In the genomic region with DNA sequence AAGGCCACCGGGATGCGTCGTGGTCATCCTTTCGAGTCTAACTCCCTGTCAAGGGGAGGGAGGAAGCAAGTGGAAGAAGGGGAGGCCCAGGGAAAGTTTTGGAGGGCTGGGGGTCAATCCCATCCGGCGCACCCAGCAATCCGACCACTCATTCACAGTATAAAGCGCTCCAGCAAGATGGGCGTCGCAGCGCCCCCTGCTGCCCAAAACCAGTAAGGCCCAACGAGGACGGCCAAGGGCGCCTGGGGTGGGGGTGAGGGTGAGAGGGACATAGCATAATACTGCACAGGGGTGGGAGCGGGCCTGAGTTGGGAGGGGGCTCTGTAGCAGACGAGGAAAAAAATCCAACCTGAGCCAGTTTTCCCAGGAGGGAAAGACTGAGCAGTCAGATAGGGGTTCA, we compare ENCODE assay signal across 7 mouse cellular contexts. TPM values are rescaled to one million over a fixed set of nuclear protein-coding genes. Genes with fewer than 3 reads are reported as not detected.
A peak's percentile ranks its signal among the peaks of the same experiment; 100 is the strongest.
DNase-seq lines count a peak whose midpoint lies in the region; ATAC-seq lines count a peak whose summit lies in the region.

No protein-coding gene starts in this region.

- H3K27ac ChIP-seq in hindbrain, embryonic 15.5 days (replicated peaks): no peak overlapping the region
- H3K27ac ChIP-seq in limb, embryonic 10.5 days: no peak overlapping the region
- H3K27ac ChIP-seq in midbrain, embryonic 11.5 days (ENCODE audit: low read depth, low read length): no peak overlapping the region

- peak overlapping the region; percentile 54 for H3K4me2 ChIP-seq in hindbrain, embryonic 15.5 days
- H3K4me2 ChIP-seq in midbrain, embryonic 11.5 days: peak overlapping the region; percentile 33

- no peak for ATAC-seq in hindbrain, embryonic 15.5 days (ENCODE audit: low FRiP score, low read depth)
- peak; percentile 27 for ATAC-seq in midbrain, embryonic 11.5 days (ENCODE audit: low FRiP score)

- peak overlapping the region; percentile 31 for H3K4me3 ChIP-seq in hindbrain, embryonic 15.5 days
- H3K4me3 ChIP-seq in limb, embryonic 10.5 days: peak overlapping the region; percentile 40
- H3K4me3 ChIP-seq in midbrain, embryonic 11.5 days (ENCODE audit: low read depth, low read length): no peak overlapping the region

- H3K27me3 ChIP-seq in hindbrain, embryonic 15.5 days: peaks cover 53% of the 10 kb centered on the region
- peaks cover 68% of the 10 kb centered on the region for H3K27me3 ChIP-seq in limb, embryonic 10.5 days (ENCODE audit: low read depth, poor library complexity, severe bottlenecking)
- H3K27me3 ChIP-seq in midbrain, embryonic 11.5 days (ENCODE audit: control insufficient read depth, insufficient read depth, low read length): peaks cover 56% of the 10 kb centered on the region

- H3K9ac ChIP-seq in hindbrain, embryonic 15.5 days: no peak overlapping the region
- H3K9ac ChIP-seq in midbrain, embryonic 11.5 days (ENCODE audit: low read length): 0 out of 2 replicates have a peak overlapping the region, but pooled peaks have one; percentile 22

- no peaks in the 10 kb centered on the region for H3K9me3 ChIP-seq in hindbrain, embryonic 15.5 days
- H3K9me3 ChIP-seq in limb, embryonic 10.5 days (replicated peaks): no peaks in the 10 kb centered on the region
- H3K9me3 ChIP-seq in midbrain, embryonic 11.5 days (ENCODE audit: control insufficient read depth, low read length): no peaks in the 10 kb centered on the region

- peak; percentile 71 for DNase-seq in NIH3T3 (ENCODE audit: low read depth)
- DNase-seq in cerebellum, adult 8-10 months: peak; percentile 85
- peak; percentile 52 to 66 for DNase-seq in gastrocnemius, adult 8-10 months (ENCODE audit: low spot score in 2 of 2)
- DNase-seq in limb, embryonic 10.5 days (ENCODE audit: low spot score): peak; percentile 92
- peak; percentile 99 for DNase-seq in midbrain, embryonic 11.5 days (ENCODE audit: low spot score, missing footprints)
- peak; percentile 60 to 81 for DNase-seq in spleen, adult 18-20 months

- no peaks in the 10 kb centered on the region for H3K36me3 ChIP-seq in hindbrain, embryonic 15.5 days
- no peaks in the 10 kb centered on the region for H3K36me3 ChIP-seq in limb, embryonic 10.5 days
- H3K36me3 ChIP-seq in midbrain, embryonic 11.5 days (ENCODE audit: control insufficient read depth, insufficient read depth, low read length): no peaks in the 10 kb centered on the region

- peaks cover 47% of the 10 kb centered on the region for H3K4me1 ChIP-seq in hindbrain, embryonic 15.5 days (replicated peaks)
- peaks cover 45% of the 10 kb centered on the region for H3K4me1 ChIP-seq in limb, embryonic 10.5 days
- H3K4me1 ChIP-seq in midbrain, embryonic 11.5 days (ENCODE audit: control insufficient read depth, insufficient read depth, low read length): peaks cover 19% of the 10 kb centered on the region

- WGBS in hindbrain, embryonic 15.5 days: 2% methylated on average over 16 of the region's 16 CpGs
- under 1% methylated on average over 16 of the region's 16 CpGs for WGBS in limb, embryonic 10.5 days
- under 1% methylated on average over 16 of the region's 16 CpGs for WGBS in midbrain, embryonic 11.5 days

RNA-seq across cellular contexts. Expression of gene Fosb, which starts 6.1 kb away (rescaled TPM):
- total RNA-seq in gastrocnemius, adult 8-10 months (2022): under 1 TPM; 0.16 to 0.86 (median 0.30) TPM
- 0.08 and 0.14 TPM in 2 replicates for polyA plus RNA-seq in hindbrain, embryonic 15.5 days (2015; fragmentation: Nextera tagmentation; extraction: Ambion mirVana)
- 0.04 and 0.11 TPM in 2 replicates for polyA plus RNA-seq in limb, embryonic 10.5 days (2016; fragmentation: Nextera tagmentation; extraction: Ambion mirVana)
- polyA plus RNA-seq in midbrain, embryonic 11.5 days (2014; fragmentation: Nextera tagmentation; extraction: Ambion mirVana): 0.04 TPM in 1 of 2 replicates, not detected in the other

RNA-seq across cellular contexts. Expression of gene Rtn2, which starts 21.3 kb away (rescaled TPM):
- 1,000 to 10,000 TPM; 1,093 to 1,223 (median 1,133) TPM for total RNA-seq in gastrocnemius, adult 8-10 months (2022)
- 112 and 130 TPM in 2 replicates for polyA plus RNA-seq in hindbrain, embryonic 15.5 days (2015; fragmentation: Nextera tagmentation; extraction: Ambion mirVana)
- polyA plus RNA-seq in limb, embryonic 10.5 days (2016; fragmentation: Nextera tagmentation; extraction: Ambion mirVana): 5.5 and 5.6 TPM in 2 replicates
- 48.5 and 53.2 TPM in 2 replicates for polyA plus RNA-seq in midbrain, embryonic 11.5 days (2014; fragmentation: Nextera tagmentation; extraction: Ambion mirVana)

RNA-seq across cellular contexts. Expression of gene Ppm1n, which starts 23.9 kb away (rescaled TPM):
- total RNA-seq in gastrocnemius, adult 8-10 months (2022): under 1 TPM in 2 of 4 experiments, not detected in 2; 0.40 to 0.80 TPM
- polyA plus RNA-seq in hindbrain, embryonic 15.5 days (2015; fragmentation: Nextera tagmentation; extraction: Ambion mirVana): 0.96 and 1.2 TPM in 2 replicates
- polyA plus RNA-seq in limb, embryonic 10.5 days (2016; fragmentation: Nextera tagmentation; extraction: Ambion mirVana): 0.16 and 0.39 TPM in 2 replicates
- polyA plus RNA-seq in midbrain, embryonic 11.5 days (2014; fragmentation: Nextera tagmentation; extraction: Ambion mirVana): 0.18 and 0.50 TPM in 2 replicates

RNA-seq across cellular contexts. Expression of gene Vasp, which starts 32.2 kb away (rescaled TPM):
- 10 to 100 TPM in 3 of 4 experiments, 1 to 10 TPM in 1; 7.1 to 19.7 (median 15.0) TPM for total RNA-seq in gastrocnemius, adult 8-10 months (2022)
- 41.5 and 42.1 TPM in 2 replicates for polyA plus RNA-seq in hindbrain, embryonic 15.5 days (2015; fragmentation: Nextera tagmentation; extraction: Ambion mirVana)
- polyA plus RNA-seq in limb, embryonic 10.5 days (2016; fragmentation: Nextera tagmentation; extraction: Ambion mirVana): 68.1 and 75.7 TPM in 2 replicates
- 46.0 and 46.9 TPM in 2 replicates for polyA plus RNA-seq in midbrain, embryonic 11.5 days (2014; fragmentation: Nextera tagmentation; extraction: Ambion mirVana)

RNA-seq across cellular contexts. Expression of gene Ercc1, which starts 40.8 kb away (rescaled TPM):
- 10 to 100 TPM; 27.1 to 33.7 (median 28.7) TPM for total RNA-seq in gastrocnemius, adult 8-10 months (2022)
- 84.8 and 88.9 TPM in 2 replicates for polyA plus RNA-seq in hindbrain, embryonic 15.5 days (2015; fragmentation: Nextera tagmentation; extraction: Ambion mirVana)
- 97.8 and 101 TPM in 2 replicates for polyA plus RNA-seq in limb, embryonic 10.5 days (2016; fragmentation: Nextera tagmentation; extraction: Ambion mirVana)
- polyA plus RNA-seq in midbrain, embryonic 11.5 days (2014; fragmentation: Nextera tagmentation; extraction: Ambion mirVana): 111 and 118 TPM in 2 replicates
